10 mouse cellular contexts compared by ENCODE assay signal in the genomic region with DNA sequence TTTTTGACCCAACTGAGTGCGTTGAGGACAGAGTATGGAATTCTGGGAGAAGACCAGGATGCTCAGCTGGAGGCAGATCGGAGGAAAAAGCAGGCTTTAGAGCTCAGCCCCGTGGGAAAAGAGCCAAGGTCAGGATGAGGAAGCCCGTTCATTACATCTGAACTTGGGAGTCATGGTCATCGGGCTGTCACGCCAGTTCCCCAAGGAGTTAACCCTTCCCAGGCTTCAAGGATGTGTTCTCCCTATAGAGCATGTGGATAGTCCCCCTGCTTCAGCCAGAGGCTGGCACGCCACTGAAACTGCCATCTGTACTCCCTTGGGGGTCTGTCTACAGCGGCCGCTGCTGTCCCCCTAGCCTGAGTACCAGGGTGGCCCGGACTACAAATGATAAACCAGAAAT. TPM values are rescaled to one million over a fixed set of nuclear protein-coding genes. Genes with fewer than 3 reads are reported as not detected.
DNase-seq lines count a peak whose midpoint lies in the region; ATAC-seq lines count a peak whose summit lies in the region.
"Had no signal": no experiment of that assay in that cellular context is flagged by ENCODE, and none has a peak within 500 bp of the region (broad histone marks: within the 10 kb centered on the region; RNA-seq: fewer than 3 reads in every experiment).

No protein-coding gene starts in this region.

- WGBS in heart, embryonic 12.5 days: 57% methylated on average over 10 of the region's 10 CpGs
- WGBS in heart, embryonic 16.5 days: 64% methylated on average over 10 of the region's 10 CpGs
- WGBS in hindbrain, embryonic 12.5 days: 61% methylated on average over 10 of the region's 10 CpGs
- WGBS in midbrain, embryonic 11.5 days: 66% methylated on average over 10 of the region's 10 CpGs

- H3K4me1 ChIP-seq in heart, embryonic 12.5 days (replicated peaks): peaks cover 52% of the 10 kb centered on the region
- H3K4me1 ChIP-seq in heart, embryonic 16.5 days (ENCODE audit: control insufficient read depth, insufficient read depth, low read length): peaks cover 32% of the 10 kb centered on the region
- peaks cover 49% of the 10 kb centered on the region for H3K4me1 ChIP-seq in hindbrain, embryonic 12.5 days
- H3K4me1 ChIP-seq in midbrain, embryonic 11.5 days (ENCODE audit: control insufficient read depth, insufficient read depth, low read length): peaks cover 15% of the 10 kb centered on the region

- no peaks in the 10 kb centered on the region for H3K9me3 ChIP-seq in heart, embryonic 12.5 days (replicated peaks)
- H3K9me3 ChIP-seq in heart, embryonic 16.5 days (replicated peaks; ENCODE audit: control insufficient read depth, low read length): no peaks in the 10 kb centered on the region
- H3K9me3 ChIP-seq in hindbrain, embryonic 12.5 days (replicated peaks): no peaks in the 10 kb centered on the region
- H3K9me3 ChIP-seq in midbrain, embryonic 11.5 days (ENCODE audit: control insufficient read depth, low read length): no peaks in the 10 kb centered on the region
- H3K9me3 ChIP-seq: midbrain, embryonic 10.5 days; neural tube, embryonic 13.5 days had no signal

- no peak for ATAC-seq in heart, embryonic 12.5 days (ENCODE audit: insufficient number of reproducible peaks, low FRiP score)
- no peak for ATAC-seq in heart, embryonic 16.5 days (replicated peaks; ENCODE audit: extremely low read depth, insufficient read depth, low FRiP score)
- ATAC-seq in hindbrain, embryonic 12.5 days (ENCODE audit: low FRiP score): no peak
- ATAC-seq in midbrain, embryonic 11.5 days (ENCODE audit: low FRiP score): no peak

- DNase-seq in heart, adult 18-20 months: peak; percentile 39 to 65
- DNase-seq in ovary, adult 18-20 months (ENCODE audit: low spot score): peak; percentile 52
- DNase-seq in ovary, postnatal 10 days (ENCODE audit: low spot score): no peak
- peak; percentile 39 for DNase-seq in lung, postnatal 36 days
- DNase-seq in midbrain, embryonic 11.5 days (ENCODE audit: low spot score, missing footprints): no peak

- H3K4me3 ChIP-seq in heart, embryonic 12.5 days: no peak overlapping the region
- H3K4me3 ChIP-seq in heart, embryonic 16.5 days (ENCODE audit: low read length): no peak overlapping the region
- H3K4me3 ChIP-seq in hindbrain, embryonic 12.5 days: no peak overlapping the region
- no peak overlapping the region for H3K4me3 ChIP-seq in midbrain, embryonic 11.5 days (ENCODE audit: low read depth, low read length)
- H3K4me3 ChIP-seq: midbrain, embryonic 10.5 days; neural tube, embryonic 13.5 days had no signal

- no peak overlapping the region for H3K9ac ChIP-seq in heart, embryonic 12.5 days
- H3K9ac ChIP-seq in heart, embryonic 16.5 days (ENCODE audit: low read length): no peak overlapping the region
- no peak overlapping the region for H3K9ac ChIP-seq in hindbrain, embryonic 12.5 days
- no peak overlapping the region for H3K9ac ChIP-seq in midbrain, embryonic 11.5 days (ENCODE audit: low read length)
- H3K9ac ChIP-seq: neural tube, embryonic 13.5 days had no signal

- H3K27me3 ChIP-seq in heart, embryonic 12.5 days (replicated peaks): peaks cover 8% of the 10 kb centered on the region; the same call in 1 of the 2 replicates
- H3K27me3 ChIP-seq in heart, embryonic 16.5 days (ENCODE audit: control insufficient read depth, insufficient read depth, low read length): no peaks in the 10 kb centered on the region
- 0 out of 2 replicates have a peak, but pooled peaks cover 13% of the 10 kb centered on the region for H3K27me3 ChIP-seq in hindbrain, embryonic 12.5 days
- H3K27me3 ChIP-seq in midbrain, embryonic 11.5 days (ENCODE audit: control insufficient read depth, insufficient read depth, low read length): peaks cover 2% of the 10 kb centered on the region; the same call in 1 of the 2 replicates

- H3K27ac ChIP-seq in heart, embryonic 12.5 days (ENCODE audit: poor library complexity, severe bottlenecking): no peak overlapping the region
- 0 out of 2 replicates have a peak overlapping the region, but pooled peaks have one; percentile 23 for H3K27ac ChIP-seq in heart, embryonic 16.5 days (ENCODE audit: low read length)
- H3K27ac ChIP-seq in hindbrain, embryonic 12.5 days: no peak overlapping the region
- no peak overlapping the region for H3K27ac ChIP-seq in midbrain, embryonic 11.5 days (ENCODE audit: low read depth, low read length)

- no peak overlapping the region for H3K4me2 ChIP-seq in heart, embryonic 12.5 days
- H3K4me2 ChIP-seq in heart, embryonic 16.5 days (ENCODE audit: low read depth, low read length): no peak overlapping the region
- no peak overlapping the region for H3K4me2 ChIP-seq in hindbrain, embryonic 12.5 days (replicated peaks)
- no peak overlapping the region for H3K4me2 ChIP-seq in midbrain, embryonic 11.5 days

- H3K36me3 ChIP-seq in heart, embryonic 12.5 days: no peaks in the 10 kb centered on the region
- H3K36me3 ChIP-seq in heart, embryonic 16.5 days (ENCODE audit: control insufficient read depth, insufficient read depth): no peaks in the 10 kb centered on the region
- no peaks in the 10 kb centered on the region for H3K36me3 ChIP-seq in hindbrain, embryonic 12.5 days
- no peaks in the 10 kb centered on the region for H3K36me3 ChIP-seq in midbrain, embryonic 11.5 days (ENCODE audit: control insufficient read depth, insufficient read depth, low read length)
- H3K36me3 ChIP-seq: midbrain, embryonic 10.5 days; neural tube, embryonic 13.5 days had no signal

RNA-seq across cellular contexts. Expression of gene Ttyh2, which starts 5.1 kb away (rescaled TPM):
- total RNA-seq in heart, adult 18-20 months (2021): 1 to 10 TPM; 3.5 to 4.1 TPM
- 5.5 and 5.9 TPM in 2 replicates for polyA plus RNA-seq in heart, embryonic 12.5 days (2016; fragmentation: Nextera tagmentation; extraction: Ambion mirVana)
- 11.4 and 11.9 TPM in 2 replicates for polyA plus RNA-seq in heart, embryonic 16.5 days (2015; fragmentation: Nextera tagmentation; extraction: Ambion mirVana)
- polyA plus RNA-seq in hindbrain, embryonic 12.5 days (2016; fragmentation: Nextera tagmentation; extraction: Ambion mirVana): 18.0 and 23.8 TPM in 2 replicates
- 11.0 and 11.4 TPM in 2 replicates for polyA plus RNA-seq in midbrain, embryonic 11.5 days (2014; fragmentation: Nextera tagmentation; extraction: Ambion mirVana)

RNA-seq across cellular contexts. Expression of gene Rpl38, which starts 12.0 kb away (rescaled TPM):
- 100 to 1,000 TPM; 681 to 698 TPM for total RNA-seq in heart, adult 18-20 months (2021)
- polyA plus RNA-seq in heart, embryonic 12.5 days (2016; fragmentation: Nextera tagmentation; extraction: Ambion mirVana): 785 and 816 TPM in 2 replicates
- polyA plus RNA-seq in heart, embryonic 16.5 days (2015; fragmentation: Nextera tagmentation; extraction: Ambion mirVana): 509 and 560 TPM in 2 replicates
- 787 and 856 TPM in 2 replicates for polyA plus RNA-seq in hindbrain, embryonic 12.5 days (2016; fragmentation: Nextera tagmentation; extraction: Ambion mirVana)
- polyA plus RNA-seq in midbrain, embryonic 11.5 days (2014; fragmentation: Nextera tagmentation; extraction: Ambion mirVana): 839 and 977 TPM in 2 replicates

RNA-seq across cellular contexts. Expression of gene Dnaic2, which starts 46.9 kb away (rescaled TPM):
- under 1 TPM in 1 of 2 experiments, not detected in 1; 0.46 TPM for total RNA-seq in heart, adult 18-20 months (2021)
- 0.27 and 0.32 TPM in 2 replicates for polyA plus RNA-seq in heart, embryonic 12.5 days (2016; fragmentation: Nextera tagmentation; extraction: Ambion mirVana)
- polyA plus RNA-seq in heart, embryonic 16.5 days (2015; fragmentation: Nextera tagmentation; extraction: Ambion mirVana): 1.1 and 1.3 TPM in 2 replicates
- polyA plus RNA-seq in hindbrain, embryonic 12.5 days (2016; fragmentation: Nextera tagmentation; extraction: Ambion mirVana): 3.3 and 4.5 TPM in 2 replicates
- 1.2 and 1.3 TPM in 2 replicates for polyA plus RNA-seq in midbrain, embryonic 11.5 days (2014; fragmentation: Nextera tagmentation; extraction: Ambion mirVana)

Comparison
In these comparisons a context has a peak if more than half of its experiments do, and no peak if none do; other contexts are left out.
1. DNase-seq: peak in heart, adult 18-20 months (2 of 2), ovary, adult 18-20 months (single experiment) and lung, postnatal 36 days (single experiment); none in ovary, postnatal 10 days (single experiment) and midbrain, embryonic 11.5 days (single experiment).